Mouse (Mus musculus) heart, embryonic 14.5 days (tissue): ENCODE results near the gene Zyg11b. TPM values are rescaled to one million over a fixed set of nuclear protein-coding genes. Genes with fewer than 3 reads are reported as not detected.

Source experiments
- ATAC-seq: fragments of 200-750 bp; cut with Nextera tagmentation; 2 replicates; pipeline ENCODE4 v1.8.0; 2017; ENCODE audit warnings: low read depth, moderate TSS enrichment; ENCODE audit not compliant: insufficient number of reproducible peaks, insufficient read depth, low FRiP score
- H3K27ac ChIP-seq, 2 experiments: fragments of 200-500 bp in 1 of 2; fragments of 300-500 bp in 1 of 2; sonication (generic) in 1 of 2; replicated peaks in 1 of 2; 2 replicates each; pipeline ENCODE4 v1.5.1; 2012 to 2014; ENCODE audit warnings: low read depth in 2 of 2, low read length in 2 of 2, control low read depth in 1 of 2, mild to moderate bottlenecking in 1 of 2, mixed read lengths in 1 of 2; ENCODE audit not compliant: control insufficient read depth in 1 of 2, insufficient read depth in 1 of 2
- H3K27me3 ChIP-seq: fragments of 300-500 bp; sonication (generic); 2 replicates; pipeline ENCODE4 v1.6.1; 2014; ENCODE audit warnings: mild to moderate bottlenecking, low read length, control low read depth; ENCODE audit not compliant: control insufficient read depth, insufficient read depth
- H3K36me3 ChIP-seq: fragments of 300-500 bp; sonication (generic); 2 replicates; pipeline ENCODE4 v1.6.1; 2014; ENCODE audit warnings: mild to moderate bottlenecking, control low read depth, low read length, mixed read lengths; ENCODE audit not compliant: control insufficient read depth, insufficient read depth
- H3K4me1 ChIP-seq, 2 experiments: fragments of 200-500 bp in 1 of 2; fragments of 300-500 bp in 1 of 2; sonication (generic) in 1 of 2; 2 replicates each; pipeline ENCODE4 v1.6.1; 2012 to 2014; ENCODE audit warnings: low read length in 2 of 2, control low read depth in 1 of 2, mixed read lengths in 1 of 2; ENCODE audit not compliant: control insufficient read depth in 2 of 2, insufficient read depth in 2 of 2
- H3K4me2 ChIP-seq: fragments of 300-500 bp; sonication (generic); 2 replicates; pipeline ENCODE4 v1.6.1; 2014; ENCODE audit warnings: mild to moderate bottlenecking, low read length
- H3K4me3 ChIP-seq, 2 experiments: fragments of 200-500 bp in 1 of 2; fragments of 300-500 bp in 1 of 2; sonication (generic) in 1 of 2; 2 replicates each; pipeline ENCODE4 v1.5.1; 2012 to 2014; ENCODE audit warnings: low read length in 2 of 2, mild to moderate bottlenecking in 2 of 2, control low read depth in 1 of 2, low read depth in 1 of 2, moderate library complexity in 1 of 2; ENCODE audit not compliant: control insufficient read depth in 1 of 2, insufficient read depth in 1 of 2
- H3K9ac ChIP-seq: fragments of 300-500 bp; sonication (generic); 2 replicates; pipeline ENCODE4 v1.6.1; 2014; ENCODE audit warnings: mild to moderate bottlenecking, low read length
- H3K9me3 ChIP-seq: fragments of 300-500 bp; sonication (generic); 2 replicates; pipeline ENCODE4 v1.6.1; 2016; ENCODE audit warnings: low read length, control low read depth; ENCODE audit not compliant: control insufficient read depth
- WGBS: fragments of 180-500 bp; shearing (Covaris S2); extraction: QIAGEN DNeasy Blood & Tissue Kit; methylation state at CpG from one replicate; pipeline ENCODE4 v1.1.7; 2014; 5-methylcytosine and 5-hydroxymethylcytosine counted together
- polyA plus RNA-seq: library from polyadenylated mRNA; unstranded; fragments of >200 nt; fragmentation: Nextera tagmentation; extraction: Ambion mirVana; gene quantifications from 2 replicates; pipeline ENCODE4 v1.2.1, GENCODE M21; 2014

The Zyg11b gene
- polyA plus RNA-seq, 1 experiment from 2014 or later, result 10.7 TPM

- H3K4me3 ChIP-seq, result no peak overlapping the region
- no peak overlapping the region for H3K27ac ChIP-seq
- peaks cover 42% of the 10 kb centered on the region for H3K36me3 ChIP-seq
- no peaks in the 10 kb centered on the region for H3K9me3 ChIP-seq
- no peak overlapping the region for H3K9ac ChIP-seq
- no peak overlapping the region for H3K4me2 ChIP-seq
- WGBS, result 59% methylated on average over 7 of the region's 7 CpGs
- ATAC-seq, result no peak
- no peaks in the 10 kb centered on the region for H3K4me1 ChIP-seq
- no peaks in the 10 kb centered on the region for H3K27me3 ChIP-seq
These were observed 35.1 kb downstream of the Zyg11b start for GRCm38 (mm10) chr4:108265774-108266173.

DNA sequence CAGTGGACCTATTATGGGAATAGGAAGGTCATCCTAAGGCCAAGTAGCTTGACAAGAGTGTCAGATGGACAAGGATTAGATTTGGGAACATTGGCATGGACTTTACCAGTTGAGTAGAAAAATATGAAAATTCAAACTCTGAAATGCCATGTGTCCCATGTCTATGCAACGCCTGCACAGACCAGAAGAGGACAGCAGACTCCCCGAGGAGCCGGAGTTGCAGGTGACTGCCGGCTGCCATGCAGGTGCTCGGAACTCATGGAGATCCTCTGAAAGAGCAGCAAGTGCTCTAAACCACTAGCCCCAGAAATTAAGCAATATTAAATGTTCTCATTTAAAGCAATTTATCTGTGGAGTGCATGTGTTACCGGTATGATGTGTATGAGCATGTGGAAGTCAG lies 47.6 kb downstream of the Zyg11b start:
- H3K27ac ChIP-seq, result no peak overlapping the region
- peaks cover 86% of the 10 kb centered on the region for H3K36me3 ChIP-seq
- H3K4me3 ChIP-seq, result no peak overlapping the region
- no peaks in the 10 kb centered on the region for H3K27me3 ChIP-seq
- no peak overlapping the region for H3K4me2 ChIP-seq
- H3K9ac ChIP-seq, result no peak overlapping the region
- H3K9me3 ChIP-seq, result no peaks in the 10 kb centered on the region
- no peaks in the 10 kb centered on the region for H3K4me1 ChIP-seq
- 94% methylated on average over 6 of the region's 6 CpGs for WGBS
- ATAC-seq, result no peak

GRCm38 (mm10) chr4:108250501-108250900 lies 50.4 kb downstream of the Zyg11b start:
- no peaks in the 10 kb centered on the region for H3K27me3 ChIP-seq
- no peaks in the 10 kb centered on the region for H3K9me3 ChIP-seq
- H3K4me3 ChIP-seq, result no peak overlapping the region
- no peak for ATAC-seq
- peaks cover 65% of the 10 kb centered on the region for H3K36me3 ChIP-seq
- no peak overlapping the region for H3K27ac ChIP-seq
- no peak overlapping the region for H3K4me2 ChIP-seq
- WGBS, result 92% methylated on average over 9 of the region's 9 CpGs
- no peaks in the 10 kb centered on the region for H3K4me1 ChIP-seq
- H3K9ac ChIP-seq, result no peak overlapping the region

DNA sequence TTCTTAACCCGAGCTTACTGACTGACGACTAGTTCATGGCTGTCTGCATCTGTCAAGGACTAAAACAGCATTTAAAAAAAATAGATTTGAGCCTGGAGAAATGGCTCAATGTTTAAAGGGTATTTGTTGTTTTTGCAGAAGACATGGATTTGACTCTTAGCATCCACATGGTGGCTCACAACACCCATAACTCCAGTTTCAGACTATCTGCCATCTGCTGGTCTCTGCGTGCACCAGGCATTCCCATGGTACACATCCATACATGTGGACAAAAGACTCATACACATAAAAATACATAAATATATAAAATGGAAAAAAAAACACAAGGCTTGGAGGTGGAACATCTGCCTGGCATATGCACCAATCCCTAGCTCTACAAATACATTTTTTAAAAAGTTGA lies 51.6 kb downstream of the Zyg11b start:
- Histone ChIP-seq H3K27me3 (no peaks in the 10 kb centered on the region), H3K4me3 (no peak overlapping the region), H3K4me1 (no peaks in the 10 kb centered on the region), H3K36me3 (peaks cover 67% of the 10 kb centered on the region), H3K9me3 (no peaks in the 10 kb centered on the region), H3K4me2 (no peak overlapping the region), H3K27ac (no peak overlapping the region), H3K9ac (no peak overlapping the region)
- WGBS, result 95% methylated on average over 3 of the region's 3 CpGs
- no peak for ATAC-seq

DNA sequence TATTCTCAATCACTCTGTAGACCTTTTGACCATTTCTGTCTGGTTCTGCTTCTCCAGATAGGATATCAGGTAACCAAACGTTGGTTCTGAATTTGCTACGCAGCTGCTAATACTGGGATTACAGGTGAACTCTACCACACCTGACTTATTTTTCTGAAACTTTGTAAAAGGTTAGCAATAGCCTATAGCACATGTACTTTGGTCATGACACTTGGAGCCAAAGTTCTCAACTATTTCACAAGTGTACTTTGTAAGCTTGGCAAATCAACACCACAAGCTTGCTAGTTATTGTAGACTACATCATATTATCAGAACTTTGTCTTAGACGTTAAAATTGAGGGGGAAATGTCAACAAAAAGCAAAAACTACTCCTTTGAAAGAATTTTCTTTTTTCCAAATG lies 67.2 kb downstream of the Zyg11b start:
- H3K9me3 ChIP-seq, result no peaks in the 10 kb centered on the region
- no peaks in the 10 kb centered on the region for H3K27me3 ChIP-seq
- peaks cover 66% of the 10 kb centered on the region for H3K36me3 ChIP-seq
- ATAC-seq, result no peak
- WGBS, result 84% methylated on average over 3 of the region's 3 CpGs
- H3K4me1 ChIP-seq, result no peaks in the 10 kb centered on the region
- no peak overlapping the region for H3K9ac ChIP-seq
- no peak overlapping the region for H3K27ac ChIP-seq
- H3K4me2 ChIP-seq, result no peak overlapping the region
- H3K4me3 ChIP-seq, result no peak overlapping the region

- no peak for ATAC-seq
- Histone ChIP-seq H3K4me2 (no peak overlapping the region), H3K9ac (no peak overlapping the region), H3K27me3 (0 out of 2 replicates have a peak, but pooled peaks cover 4% of the 10 kb centered on the region), H3K9me3 (no peaks in the 10 kb centered on the region), H3K27ac (no peak overlapping the region), H3K36me3 (no peaks in the 10 kb centered on the region), H3K4me1 (no peaks in the 10 kb centered on the region), H3K4me3 (no peak overlapping the region)
- 82% methylated on average over 3 of the region's 3 CpGs for WGBS
These were observed 75.5 kb downstream of the Zyg11b start for GRCm38 (mm10) chr4:108225341-108225872.

DNA sequence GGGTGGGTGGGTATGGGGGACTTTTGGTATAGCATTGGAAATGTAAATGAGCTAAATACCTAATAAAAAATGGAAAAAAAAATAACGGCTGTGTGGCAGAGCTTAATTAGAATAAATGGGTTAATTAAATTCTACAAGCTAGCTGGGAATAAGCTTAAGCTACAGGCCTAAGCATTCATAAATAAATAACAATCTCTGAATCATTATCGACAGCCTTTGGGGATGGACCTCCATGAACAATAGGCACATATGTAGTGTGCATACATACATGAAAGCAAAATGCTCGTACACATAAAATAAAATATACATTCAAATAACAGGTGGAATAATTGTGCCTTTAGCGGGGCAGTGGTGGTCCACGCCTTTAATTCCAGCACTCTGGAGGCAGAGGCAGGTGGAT lies 78.4 kb downstream of the Zyg11b start:
- no peak overlapping the region for H3K4me2 ChIP-seq
- no peaks in the 10 kb centered on the region for H3K36me3 ChIP-seq
- no peak overlapping the region for H3K9ac ChIP-seq
- ATAC-seq, result no peak
- no peak overlapping the region for H3K27ac ChIP-seq
- H3K4me1 ChIP-seq, result peaks cover 3 to 11% of the 10 kb centered on the region in 2 experiments; a peak in 2 of 4 replicates
- peaks cover 21% of the 10 kb centered on the region for H3K27me3 ChIP-seq
- WGBS, result 91% methylated on average over 5 of the region's 5 CpGs
- no peaks in the 10 kb centered on the region for H3K9me3 ChIP-seq
- no peak overlapping the region for H3K4me3 ChIP-seq

GRCm38 (mm10) chr4:108219019-108219418 lies 81.9 kb downstream of the Zyg11b start:
- H3K27me3 ChIP-seq, result peaks cover 37% of the 10 kb centered on the region
- H3K9ac ChIP-seq, result no peak overlapping the region
- H3K9me3 ChIP-seq, result no peaks in the 10 kb centered on the region
- no peaks in the 10 kb centered on the region for H3K36me3 ChIP-seq
- peak overlapping the region in 1 of 2 experiments; percentile 13; a peak in 1 of 4 replicates for H3K4me3 ChIP-seq
- no peak for ATAC-seq
- 3% methylated on average over 9 of the region's 9 CpGs for WGBS
- H3K4me1 ChIP-seq, result peaks cover 3 to 11% of the 10 kb centered on the region in 2 experiments; a peak in 2 of 4 replicates
- peak overlapping the region; percentile 53 for H3K4me2 ChIP-seq
- H3K27ac ChIP-seq, result no peak overlapping the region
